Mouse (Mus musculus) lung, adult 18-20 months (tissue): ENCODE results near the gene Ppfia3.
"Not testable (repeated sequence)": the region's sequence is repeated elsewhere in the genome, so short reads cannot be mapped to it uniquely, and the experiment has no call there.

Experiments
- DNase-seq, 2 experiments: peaks; one replicate each; pipeline ENCODE4 v3.0.0; 2022; ENCODE audit warnings: mixed read lengths in 2 of 2

Gene Ppfia3

GRCm38 (mm10) chr7:45366652-45367019 is at the start of gene Ppfia3:
TSS of gene Ppfia3 (minus strand) at chr7:45367019.
- DNase-seq: no peak

GRCm38 (mm10) chr7:45415636-45416035 is 48.8 kb upstream of the Ppfia3 start:
- DNase-seq: no peak

GRCm38 (mm10) chr7:45414740-45415224 is 48.0 kb upstream of the Ppfia3 start:
- DNase-seq: no peak

GRCm38 (mm10) chr7:45413864-45414739 is 47.3 kb upstream of the Ppfia3 start:
- peak; percentile 52 to 74 for DNase-seq

GRCm38 (mm10) chr7:45413113-45413863 is 46.5 kb upstream of the Ppfia3 start, which contains the start of gene Ntf5:
TSS of gene Ntf5 (plus strand) at chr7:45413695.
- peak; percentile 60 to 62 for DNase-seq

GRCm38 (mm10) chr7:45412421-45412820 is 45.6 kb upstream of the Ppfia3 start:
- DNase-seq: no peak

GRCm38 (mm10) chr7:45409497-45410163 is 42.8 kb upstream of the Ppfia3 start:
- no peak for DNase-seq

- no peak for DNase-seq
These were observed 42.1 kb upstream of the Ppfia3 start for GRCm38 (mm10) chr7:45408949-45409348.

GRCm38 (mm10) chr7:45408351-45408750 is 41.5 kb upstream of the Ppfia3 start:
- DNase-seq: no peak

GRCm38 (mm10) chr7:45407836-45408235 is 41.0 kb upstream of the Ppfia3 start:
- no peak for DNase-seq

GRCm38 (mm10) chr7:45406157-45407156 is 39.6 kb upstream of the Ppfia3 start:
- DNase-seq: peak in 1 of 2 experiments; percentile 46

GRCm38 (mm10) chr7:45405091-45406075 is 38.6 kb upstream of the Ppfia3 start, which contains the start of gene Kcna7:
TSS of gene Kcna7 (plus strand) at chr7:45405653.
- DNase-seq: peak; percentile 72 to 77

GRCm38 (mm10) chr7:45403532-45404261 is 36.9 kb upstream of the Ppfia3 start:
- peak; percentile 54 to 64 for DNase-seq

GRCm38 (mm10) chr7:45401521-45402085 is 34.8 kb upstream of the Ppfia3 start:
- no peak for DNase-seq

GRCm38 (mm10) chr7:45396787-45397186 is 30.0 kb upstream of the Ppfia3 start:
- no peak for DNase-seq

GRCm38 (mm10) chr7:45396337-45396775 is 29.5 kb upstream of the Ppfia3 start:
- DNase-seq: not testable (repeated sequence)

GRCm38 (mm10) chr7:45395578-45396336 is 28.9 kb upstream of the Ppfia3 start, which contains the start of gene Snrnp70:
TSS of gene Snrnp70 (minus strand) at chr7:45395742.
- DNase-seq: peak; percentile 100

GRCm38 (mm10) chr7:45395129-45395541 is 28.3 kb upstream of the Ppfia3 start:
- DNase-seq: no peak
